Mouse (Mus musculus) hindlimb bud, embryonic 11.5 days (tissue): Measurements from ENCODE around the gene Tspan9.

Experiments
- DNase-seq: peaks from one replicate; pipeline ENCODE4 v3.0.0-alpha.2; 2012; ENCODE audit warnings: low read depth, low spot score; ENCODE audit errors: extremely low spot score

Gene Tspan9

GRCm38 (mm10) chr6:127935105-127935504, 208.3 kb downstream of the Tspan9 start:
- DNase-seq, result no peak

- DNase-seq, result no peak
Measured at GRCm38 (mm10) chr6:127933841-127934240, 209.6 kb downstream of the Tspan9 start.

DNA sequence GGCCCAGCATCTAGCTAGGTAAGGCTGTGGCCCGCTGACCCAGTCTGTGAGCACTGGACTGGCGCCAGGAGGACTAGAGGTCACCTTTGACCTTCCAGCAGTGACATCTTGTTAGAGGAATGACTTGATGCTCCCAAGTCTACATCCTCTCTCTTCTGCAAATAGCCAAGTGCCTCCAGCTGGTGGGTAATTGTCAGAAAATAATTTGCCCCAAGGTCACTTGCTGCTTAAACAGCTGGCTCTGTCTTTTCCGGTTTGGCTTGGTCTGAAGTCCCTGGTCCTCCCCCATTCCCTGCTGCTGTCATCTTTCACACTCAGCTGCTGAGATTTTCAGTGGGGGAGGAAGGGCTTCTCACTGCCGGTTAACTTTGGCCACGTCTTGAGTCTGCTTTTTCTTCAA, 210.7 kb downstream of the Tspan9 start:
- no peak for DNase-seq

- DNase-seq, result no peak
Measured at GRCm38 (mm10) chr6:127928682-127929081, 214.7 kb downstream of the Tspan9 start.

DNA sequence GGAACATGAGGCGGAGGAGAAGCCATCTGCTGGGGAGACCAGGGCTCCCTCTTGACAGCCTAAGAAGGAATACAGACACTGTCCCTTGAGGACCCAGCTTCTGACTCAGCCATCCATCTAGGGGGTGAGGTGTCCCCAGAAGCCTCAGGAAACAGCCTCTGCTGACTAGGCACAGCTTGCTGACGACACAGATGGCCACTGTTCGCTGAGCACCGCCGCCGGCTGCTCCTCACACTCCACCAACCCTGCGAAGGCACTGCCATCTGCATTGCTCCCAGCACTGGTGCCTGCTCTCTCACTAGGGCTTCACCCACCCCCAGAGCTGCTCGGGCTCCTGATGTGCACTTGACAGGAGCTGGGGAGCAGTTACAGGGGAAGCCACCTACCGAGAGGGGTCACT, 217.5 kb downstream of the Tspan9 start:
- no peak for DNase-seq

- no peak for DNase-seq
Measured at GRCm38 (mm10) chr6:127924750-127925149, 218.6 kb downstream of the Tspan9 start.

DNA sequence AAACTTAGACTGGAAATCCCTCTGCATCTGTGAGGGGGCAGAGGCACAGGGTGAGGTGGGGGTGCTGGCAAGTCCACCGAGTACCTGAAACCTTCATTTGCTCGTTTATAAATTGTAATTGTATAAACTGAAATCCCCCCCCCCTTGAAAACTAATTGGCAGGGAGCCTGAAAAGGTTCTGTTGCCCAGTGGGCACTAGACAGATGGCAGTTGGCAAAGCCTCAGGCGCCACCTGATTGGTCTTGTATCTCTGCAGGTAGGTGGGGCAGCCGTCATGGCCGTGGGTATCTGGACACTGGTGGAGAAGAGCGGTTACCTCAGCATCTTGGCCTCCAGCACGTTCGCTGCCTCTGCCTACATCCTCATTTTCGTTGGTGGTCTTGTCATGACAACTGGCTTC, 220.1 kb downstream of the Tspan9 start:
- DNase-seq, result no peak

- no peak for DNase-seq
Measured at GRCm38 (mm10) chr6:127921996-127922395, 221.4 kb downstream of the Tspan9 start.

GRCm38 (mm10) chr6:127920652-127921051, 222.7 kb downstream of the Tspan9 start:
- DNase-seq, result peak; percentile 68

DNA sequence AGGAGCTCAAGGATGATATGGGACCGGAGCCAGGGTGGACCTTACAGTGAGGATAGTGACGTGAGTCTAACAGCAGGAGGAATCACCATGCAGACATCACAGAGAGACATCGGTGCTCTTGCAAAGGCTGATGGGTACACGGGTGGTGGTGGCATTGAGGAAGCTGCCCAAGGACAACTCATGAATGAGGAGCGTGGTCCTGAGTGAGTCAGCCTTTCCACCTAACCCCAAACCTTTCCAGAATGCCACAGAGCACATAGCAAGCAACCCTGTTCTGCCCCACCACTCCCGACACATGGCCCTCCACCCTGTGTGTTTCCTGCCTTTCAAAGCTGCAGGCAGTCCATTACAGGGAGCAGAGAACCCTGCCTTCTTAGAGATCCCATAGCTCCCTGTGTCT, 223.9 kb downstream of the Tspan9 start:
- no peak for DNase-seq

GRCm38 (mm10) chr6:127917712-127918111, 225.7 kb downstream of the Tspan9 start:
- DNase-seq, result no peak

- DNase-seq, result no peak
Measured at GRCm38 (mm10) chr6:127916993-127917392, 226.4 kb downstream of the Tspan9 start.

DNA sequence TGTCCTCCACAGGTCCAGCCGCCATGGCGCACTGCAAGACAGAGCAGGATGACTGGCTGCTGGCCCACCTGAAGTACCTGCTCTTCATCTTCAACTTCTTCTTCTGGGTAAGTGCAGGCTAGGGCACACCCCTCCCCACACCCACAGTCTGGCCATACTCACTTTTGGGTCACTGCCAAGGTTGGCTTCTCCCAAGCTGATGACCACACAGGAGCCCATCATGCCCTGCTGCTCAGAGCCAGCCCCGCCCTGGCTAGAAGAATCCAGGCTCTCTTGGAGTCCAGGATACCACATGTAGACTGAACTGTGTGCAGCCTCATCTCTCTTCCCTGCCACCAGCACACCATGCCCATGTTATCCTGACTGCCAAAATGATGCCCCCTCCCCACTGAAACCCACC, 230.5 kb downstream of the Tspan9 start:
- DNase-seq, result no peak

DNA sequence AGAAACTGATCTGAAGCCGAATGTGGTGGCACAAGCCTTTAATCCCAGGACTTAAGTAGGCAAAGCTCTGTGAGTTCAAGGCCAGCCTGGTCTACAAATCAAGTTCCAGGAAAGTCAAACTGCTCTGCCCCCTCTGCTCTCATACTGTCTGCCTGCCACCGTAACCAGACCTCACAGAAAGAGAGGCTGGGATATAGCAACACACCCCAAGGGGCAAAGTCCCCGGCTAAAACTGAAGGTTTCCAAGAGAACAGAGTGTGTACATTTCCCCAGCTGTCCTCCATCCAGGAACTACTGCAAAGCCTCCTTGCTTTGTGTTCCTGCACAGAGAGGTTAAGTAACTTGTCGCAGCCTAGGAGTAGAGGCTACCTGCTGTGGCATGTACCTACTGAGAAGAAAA, 231.7 kb downstream of the Tspan9 start:
- no peak for DNase-seq
